Mouse (Mus musculus) cerebral cortex, adult 2 months (tissue): Measurements from ENCODE around the gene Slc5a1.

Source experiments
- WGBS: fragments of 180-500 bp; shearing (Covaris S2); methylation state at CpG from one replicate; pipeline ENCODE4 v1.1.7; 2018; 5-methylcytosine and 5-hydroxymethylcytosine counted together

The Slc5a1 gene

GRCm38 (mm10) chr5:33104025-33104481 is at the start of gene Slc5a1:
TSS of gene Slc5a1 (plus strand) at chr5:33104219.
- WGBS: 23% methylated on average over 25 of the region's 25 CpGs

DNA sequence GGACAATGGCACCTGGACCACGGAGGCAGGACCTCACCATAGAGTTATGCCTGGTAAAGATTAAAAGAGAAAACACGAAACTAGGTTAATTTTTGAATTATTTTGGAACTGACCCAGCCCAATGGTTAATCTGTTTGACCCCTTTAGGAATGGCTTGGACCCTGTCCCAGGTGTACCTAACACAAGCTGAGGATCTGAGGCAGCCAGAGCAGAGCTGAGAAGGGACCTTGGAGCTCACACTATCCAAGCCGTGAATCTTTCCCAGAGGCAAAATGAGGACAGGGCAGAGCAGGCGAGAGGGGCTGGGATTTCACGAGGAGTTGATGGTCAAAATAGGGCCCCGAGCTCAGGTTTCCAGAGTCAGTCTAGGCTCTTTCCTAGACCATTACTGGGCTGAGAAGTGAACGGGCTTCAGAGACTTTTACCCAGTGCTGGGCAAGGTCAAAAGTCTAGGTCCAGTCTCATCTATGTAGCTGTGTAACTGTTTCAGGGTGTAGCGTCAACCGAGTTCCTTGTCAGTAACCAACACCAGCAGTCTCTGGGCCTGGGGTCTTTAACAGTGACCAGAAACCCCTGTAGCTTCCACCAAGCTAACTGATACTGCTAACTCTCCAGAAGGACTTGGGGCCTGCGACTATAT is 47.8 kb upstream of the Slc5a1 start:
- WGBS: 88% methylated on average over 10 of the region's 10 CpGs

DNA sequence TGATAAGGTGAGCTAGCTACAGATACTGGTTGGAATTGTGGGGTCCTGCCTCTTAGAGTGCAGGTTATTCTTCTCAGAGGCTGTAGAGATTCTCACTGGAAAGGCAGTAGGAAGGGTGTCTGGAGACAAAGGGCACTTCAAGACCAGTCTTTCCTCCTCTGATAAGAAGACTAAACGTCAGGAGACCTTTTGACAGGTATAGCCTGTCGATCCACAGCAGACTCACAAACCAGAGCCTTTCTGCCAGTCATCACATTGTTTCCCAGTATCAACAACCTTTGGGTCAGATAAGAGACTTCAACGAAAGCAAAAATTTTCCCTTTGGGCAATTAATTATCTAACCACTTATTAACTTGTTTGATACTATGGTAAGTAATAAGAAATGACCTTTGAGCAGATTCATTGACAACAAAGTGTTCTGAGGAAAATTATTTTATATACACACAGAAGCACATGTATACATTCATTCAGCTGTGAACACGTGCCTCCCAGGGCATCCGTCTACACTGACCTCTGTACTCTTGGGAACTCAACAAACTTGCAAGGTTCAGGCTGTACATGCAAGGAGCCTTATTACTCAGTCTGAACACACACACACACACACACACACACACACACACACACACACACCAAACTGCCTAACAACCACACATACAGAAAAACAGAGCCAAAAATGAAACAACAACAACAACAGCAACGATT is 27.4 kb upstream of the Slc5a1 start:
- WGBS: 86% methylated on average over 6 of the region's 6 CpGs

DNA sequence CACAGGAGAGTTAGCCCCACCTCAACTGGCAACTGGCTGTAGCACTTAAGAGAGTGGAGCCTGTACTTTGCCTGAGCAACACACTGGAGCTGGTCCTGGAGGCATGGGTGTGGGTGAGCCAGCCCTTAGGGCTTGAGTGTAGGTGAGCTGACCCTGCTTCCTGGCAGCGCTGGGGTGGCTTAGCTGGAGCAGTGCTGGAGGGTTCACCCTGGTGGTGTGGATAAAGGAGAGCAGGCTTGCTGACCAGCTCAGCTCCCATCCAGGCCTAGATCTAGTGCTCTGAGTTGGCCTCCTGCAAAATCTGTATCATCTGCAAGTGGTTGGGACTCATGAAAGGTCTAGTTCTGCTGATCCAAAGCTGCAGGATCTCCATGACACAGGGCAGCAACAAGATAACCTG is 21.1 kb upstream of the Slc5a1 start:
- WGBS: 86% methylated on average over 1 of the region's 1 CpGs

GRCm38 (mm10) chr5:33084599-33084998 is 19.4 kb upstream of the Slc5a1 start:
- WGBS: 92% methylated on average over 5 of the region's 5 CpGs

DNA sequence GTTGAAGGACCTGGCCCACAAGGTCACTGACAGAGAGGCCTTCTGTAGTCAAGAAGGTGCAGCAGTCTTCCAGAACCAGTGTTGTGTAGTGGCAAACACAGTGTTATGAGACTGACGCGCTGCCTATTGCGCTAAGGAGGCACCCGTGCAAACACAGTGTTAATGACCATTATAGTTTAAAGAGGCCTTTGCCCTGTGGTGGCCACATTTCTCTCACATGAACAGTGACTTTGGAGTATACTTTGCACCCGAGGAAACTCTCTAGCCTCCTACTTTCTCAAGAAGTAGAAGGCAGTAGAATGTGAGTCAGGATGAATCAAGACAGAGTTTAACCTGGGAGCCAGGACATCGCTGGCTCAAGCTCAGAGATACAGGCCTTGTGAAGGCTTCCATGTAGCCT is 12.7 kb upstream of the Slc5a1 start:
- 89% methylated on average over 6 of the region's 6 CpGs for WGBS

GRCm38 (mm10) chr5:33095315-33095714 is 8.7 kb upstream of the Slc5a1 start:
- WGBS: 76% methylated on average over 4 of the region's 4 CpGs

DNA sequence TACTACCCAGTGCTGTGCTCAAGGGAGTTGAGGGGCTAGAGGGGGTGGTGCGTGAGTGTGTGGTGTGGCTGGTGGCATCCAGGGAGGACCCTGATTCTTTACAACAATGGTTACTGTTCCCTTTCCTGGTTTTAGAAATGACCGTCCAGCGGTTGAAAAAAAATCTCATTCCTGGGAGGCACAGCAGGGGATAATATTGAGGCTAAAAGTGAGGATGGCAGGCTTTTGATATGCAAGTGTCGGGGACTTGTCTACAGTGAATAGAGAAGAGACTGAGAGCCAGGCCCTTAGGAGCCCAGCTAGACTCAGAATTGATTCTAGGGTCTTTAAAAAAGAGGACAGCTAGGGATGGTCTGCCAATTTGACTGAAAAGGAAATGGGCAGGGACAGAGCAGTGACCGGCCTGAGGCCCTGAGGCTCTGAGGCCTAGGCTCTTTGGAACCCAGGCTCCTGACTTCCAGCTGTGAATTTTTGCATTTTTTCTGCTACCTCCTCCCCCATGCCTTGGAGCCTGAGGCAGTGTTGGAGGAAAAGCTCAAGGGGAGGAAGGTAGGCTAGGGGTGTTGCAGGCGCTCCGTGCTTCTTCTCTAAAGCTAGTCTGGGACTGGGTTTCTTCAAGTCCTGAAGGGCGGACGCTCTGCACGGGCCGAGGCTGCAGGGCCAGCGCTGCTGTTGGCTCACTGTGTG is 1.5 kb upstream of the Slc5a1 start:
- WGBS: 75% methylated on average over 12 of the region's 12 CpGs

DNA sequence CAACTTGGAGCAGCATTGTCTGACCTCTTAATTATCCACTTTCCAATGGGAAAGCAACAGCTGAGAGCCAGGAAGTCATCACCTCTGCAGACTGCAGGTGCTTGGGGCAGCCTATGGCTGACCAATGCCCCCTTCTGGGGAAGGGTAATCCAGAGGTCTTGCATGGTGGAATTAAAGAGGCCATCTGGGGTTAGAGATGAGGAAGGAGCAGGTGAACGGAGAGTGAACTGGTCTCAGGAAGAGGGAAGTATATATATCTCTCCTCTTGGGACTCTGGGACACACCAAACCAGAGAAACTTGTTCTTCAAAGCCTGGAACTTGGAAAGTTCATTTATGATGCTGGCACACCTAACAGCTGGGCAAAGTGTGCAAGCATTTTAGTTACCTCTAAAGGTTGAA is 857 bp downstream of the Slc5a1 start:
- WGBS: 65% methylated on average over 1 of the region's 1 CpGs

- 89% methylated on average over 6 of the region's 6 CpGs for WGBS
Observed at GRCm38 (mm10) chr5:33105660-33106059, 1.6 kb downstream of the Slc5a1 start.

- 82% methylated on average over 6 of the region's 6 CpGs for WGBS
Observed at GRCm38 (mm10) chr5:33107056-33107455, 3.0 kb downstream of the Slc5a1 start.

- WGBS: 77% methylated on average over 14 of the region's 14 CpGs
Observed at GRCm38 (mm10) chr5:33107778-33108405, 3.9 kb downstream of the Slc5a1 start.

GRCm38 (mm10) chr5:33121871-33122315 is 17.9 kb downstream of the Slc5a1 start:
- WGBS: 70% methylated on average over 4 of the region's 4 CpGs

DNA sequence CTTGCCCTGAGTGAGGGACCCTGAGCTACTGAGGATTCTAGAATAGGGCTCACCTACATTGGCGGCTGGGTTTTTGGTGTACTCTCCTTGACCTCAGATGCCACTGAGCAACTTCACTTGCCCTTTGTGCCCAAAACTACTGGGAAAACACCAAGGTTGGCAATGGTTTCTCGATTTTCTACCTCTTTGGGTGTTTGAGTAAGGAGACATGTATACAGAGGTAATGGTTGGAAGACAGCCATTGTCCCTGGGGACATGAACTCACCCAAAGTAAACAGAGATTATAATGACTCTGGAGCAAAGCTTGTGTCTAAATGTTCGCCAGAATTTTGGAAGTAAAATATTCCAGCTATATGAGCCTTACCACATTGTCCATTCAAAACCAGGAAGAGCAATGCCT is 19.6 kb downstream of the Slc5a1 start:
- 78% methylated on average over 3 of the region's 3 CpGs for WGBS

DNA sequence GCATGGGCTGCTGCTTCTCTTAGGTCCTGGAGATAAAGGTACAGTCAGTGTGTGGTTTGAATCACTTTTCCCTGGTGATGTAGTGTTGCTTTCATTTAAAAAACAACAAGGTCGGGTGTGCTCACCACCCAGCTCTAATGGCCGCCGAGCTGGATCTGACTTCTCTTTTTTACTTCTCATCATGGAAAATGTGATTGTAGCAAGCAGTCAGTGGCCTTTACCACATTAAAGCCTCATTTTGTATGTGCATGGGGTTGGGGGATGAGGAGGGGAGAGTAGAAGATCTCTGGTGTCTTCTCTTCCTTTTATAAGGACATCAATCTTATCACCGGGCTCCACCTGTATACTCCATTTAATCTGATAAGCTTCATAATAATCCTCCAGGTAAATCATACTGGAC is 21.3 kb downstream of the Slc5a1 start:
- 88% methylated on average over 4 of the region's 4 CpGs for WGBS

DNA sequence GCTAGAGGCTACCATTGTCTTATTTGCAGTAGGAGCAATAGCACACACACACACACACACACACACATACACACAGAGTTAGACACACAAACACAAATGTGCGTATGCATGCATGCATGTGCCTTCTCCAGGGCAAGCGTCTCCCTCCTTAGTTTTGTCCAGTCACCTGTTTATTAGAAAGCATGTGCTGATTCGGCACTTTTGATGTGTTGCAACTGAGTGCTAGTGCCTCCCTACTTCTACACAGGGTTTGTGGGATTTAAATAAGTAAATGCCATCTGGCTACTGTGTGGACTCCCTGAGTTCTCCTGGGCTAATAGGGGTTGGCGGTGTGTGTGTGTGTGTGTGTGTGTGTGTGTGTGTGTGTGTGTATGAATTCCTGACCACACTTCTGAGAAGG is 30.1 kb downstream of the Slc5a1 start:
- 91% methylated on average over 4 of the region's 4 CpGs for WGBS

GRCm38 (mm10) chr5:33135611-33136010 is 31.6 kb downstream of the Slc5a1 start:
- 89% methylated on average over 5 of the region's 5 CpGs for WGBS

DNA sequence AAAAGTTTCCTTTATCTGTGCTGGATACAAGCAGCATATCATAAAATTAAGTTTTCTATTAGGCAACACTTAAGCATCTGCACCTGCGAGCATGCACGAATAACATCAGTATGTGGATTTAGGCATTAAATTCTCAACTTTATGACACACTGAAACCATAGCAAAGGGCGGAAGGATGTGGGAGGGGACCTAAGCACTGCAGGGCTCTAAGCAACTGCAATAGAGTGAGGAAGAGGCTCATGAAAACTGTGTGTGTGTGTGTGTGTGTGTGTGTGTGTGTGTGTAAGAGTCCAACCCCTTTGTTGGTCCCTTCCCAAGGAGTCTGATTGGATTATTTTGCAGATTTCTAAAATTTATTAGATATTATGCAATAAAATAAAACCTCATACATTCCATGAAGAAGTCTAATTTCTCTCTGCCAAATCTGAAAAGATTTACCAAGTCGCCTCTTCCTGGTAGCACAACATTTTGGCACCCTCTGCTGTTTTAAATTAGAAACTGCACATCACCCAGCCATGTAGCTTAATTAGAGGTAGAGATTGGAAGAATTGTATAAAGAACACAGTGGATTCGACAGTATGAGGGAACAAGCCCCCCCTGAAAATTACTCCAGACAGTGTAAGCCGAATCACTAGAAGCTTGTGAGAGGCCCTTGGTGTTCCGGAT is 38.9 kb downstream of the Slc5a1 start:
- 43% methylated on average over 7 of the region's 7 CpGs for WGBS

DNA sequence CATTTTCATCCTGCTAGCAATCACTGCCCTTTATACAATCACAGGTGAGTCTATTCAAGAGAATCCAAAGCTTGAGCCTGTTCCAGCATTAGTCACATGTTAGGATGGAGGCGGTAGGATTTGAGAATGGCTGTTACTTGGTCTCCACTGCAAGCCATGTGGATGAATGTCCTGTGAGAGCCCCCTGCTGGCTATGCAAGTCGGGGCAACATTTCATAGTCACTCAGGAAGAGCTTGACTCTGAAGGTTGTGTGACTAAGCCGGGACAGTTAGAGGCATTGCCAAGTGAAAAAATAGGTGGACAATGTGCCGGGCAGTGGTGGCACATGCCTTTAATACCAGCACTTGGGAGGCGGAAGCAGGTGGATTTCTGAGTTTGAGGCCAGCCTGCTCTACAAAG is 40.0 kb downstream of the Slc5a1 start:
- WGBS: 45% methylated on average over 5 of the region's 5 CpGs

DNA sequence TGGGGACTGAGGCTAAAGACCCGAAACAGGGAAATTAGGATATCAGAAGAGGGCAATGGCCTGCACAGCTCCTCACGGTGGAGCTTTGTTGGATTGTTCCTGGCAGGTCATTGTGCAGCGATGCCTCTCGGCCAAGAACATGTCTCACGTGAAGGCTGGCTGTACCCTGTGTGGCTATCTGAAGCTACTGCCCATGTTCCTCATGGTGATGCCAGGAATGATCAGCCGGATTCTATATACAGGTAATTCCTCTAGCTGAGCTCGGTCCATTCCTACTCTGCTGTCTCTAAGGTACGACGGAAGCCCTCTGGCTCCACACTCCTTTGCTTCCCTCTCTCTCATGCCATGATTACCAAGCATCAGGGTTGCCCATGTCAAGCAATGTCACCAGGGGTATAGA is 42.8 kb downstream of the Slc5a1 start:
- WGBS: 86% methylated on average over 9 of the region's 9 CpGs

- 67% methylated on average over 6 of the region's 6 CpGs for WGBS
Observed at GRCm38 (mm10) chr5:33147691-33148090, 43.7 kb downstream of the Slc5a1 start.

DNA sequence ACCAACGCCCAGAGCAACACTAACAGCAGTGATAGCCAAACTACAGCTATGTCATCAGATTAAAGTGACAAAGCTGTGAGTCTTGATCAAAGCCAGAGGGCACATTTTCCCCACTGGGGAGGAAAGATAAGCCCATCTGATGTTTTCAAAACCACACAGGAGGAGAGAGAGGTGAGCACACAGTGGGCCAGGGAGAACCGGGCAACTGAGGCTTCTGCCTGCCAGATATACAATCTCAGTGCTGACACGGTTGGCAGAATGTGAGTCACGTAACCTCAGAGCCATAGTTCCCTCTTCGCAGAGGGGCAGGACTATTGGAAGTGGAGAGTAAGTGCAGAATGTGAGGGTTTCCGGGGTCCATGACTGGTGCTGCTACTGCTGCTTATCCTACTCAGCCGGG is 89.5 kb downstream of the Slc5a1 start:
- 76% methylated on average over 7 of the region's 7 CpGs for WGBS
